Mouse (Mus musculus) left cerebral cortex, adult 8-10 months (tissue): ENCODE measurements at regions not wholly inside any gene's neighbourhood (a gene's known extent, or its start where the extent isn't known, plus 50 kb on each side); places are given as distances from the start of the nearest gene placed in this dataset.

Experiments used
- DNase-seq, 2 experiments: peaks; one replicate each; pipeline ENCODE4 v3.0.0; 2022; ENCODE audit warnings: low spot score in 2 of 2

- DNase-seq, result no peak
Measured at GRCm38 (mm10) chr2:106256012-106256411, 252.7 kb upstream of the Dnajc24 start.

- no peak for DNase-seq
Measured at GRCm38 (mm10) chr2:106234358-106234757, 231.0 kb upstream of the Dnajc24 start.

GRCm38 (mm10) chr2:106231136-106231535 lies 227.8 kb upstream of the Dnajc24 start:
- no peak for DNase-seq

GRCm38 (mm10) chr2:106230021-106230420 lies 226.7 kb upstream of the Dnajc24 start:
- no peak for DNase-seq

GRCm38 (mm10) chr2:106228249-106228648 lies 224.9 kb upstream of the Dnajc24 start:
- no peak for DNase-seq

- DNase-seq, result peak in 1 of 2 experiments; percentile 22
Measured at GRCm38 (mm10) chr2:106216169-106216568, 212.8 kb upstream of the Dnajc24 start.

GRCm38 (mm10) chr2:106213740-106214139 lies 210.4 kb upstream of the Dnajc24 start:
- no peak for DNase-seq

- DNase-seq, result no peak
Measured at GRCm38 (mm10) chr2:106210773-106211172, 207.4 kb upstream of the Dnajc24 start.

- no peak for DNase-seq
Measured at GRCm38 (mm10) chr2:106208767-106209250, 205.5 kb upstream of the Dnajc24 start.

GRCm38 (mm10) chr2:106200130-106200529 lies 196.8 kb upstream of the Dnajc24 start:
- no peak for DNase-seq

- DNase-seq, result no peak
Measured at GRCm38 (mm10) chr2:106195170-106195569, 191.8 kb upstream of the Dnajc24 start.

GRCm38 (mm10) chr2:106194369-106195023 lies 191.1 kb upstream of the Dnajc24 start:
- peak; percentile 46 to 77 for DNase-seq

GRCm38 (mm10) chr2:106193889-106194347 lies 190.6 kb upstream of the Dnajc24 start:
- DNase-seq, result no peak

- DNase-seq, result no peak
Measured at GRCm38 (mm10) chr2:106190579-106191322, 187.4 kb upstream of the Dnajc24 start.

- no peak for DNase-seq
Measured at GRCm38 (mm10) chr2:106183651-106184050, 180.3 kb upstream of the Dnajc24 start.

- DNase-seq, result no peak
Measured at GRCm38 (mm10) chr2:106182051-106182450, 178.7 kb upstream of the Dnajc24 start.

- no peak for DNase-seq
Measured at GRCm38 (mm10) chr2:106162681-106163080, 159.3 kb upstream of the Dnajc24 start.

- no peak for DNase-seq
Measured at GRCm38 (mm10) chr2:106161877-106162276, 158.5 kb upstream of the Dnajc24 start.

GRCm38 (mm10) chr2:106149701-106150100 lies 146.4 kb upstream of the Dnajc24 start:
- no peak for DNase-seq

- DNase-seq, result no peak
Measured at GRCm38 (mm10) chr2:106140931-106141330, 137.6 kb upstream of the Dnajc24 start.

- DNase-seq, result no peak
Measured at GRCm38 (mm10) chr2:106101002-106101401, 97.7 kb upstream of the Dnajc24 start.

- DNase-seq, result no peak
Measured at GRCm38 (mm10) chr2:106086121-106086520, 82.8 kb upstream of the Dnajc24 start.
